Mouse (Mus musculus) limb, embryonic 15.5 days (tissue): ENCODE measurements around the gene Kcnk4. TPM values are rescaled to one million over a fixed set of nuclear protein-coding genes. Genes with fewer than 3 reads are reported as not detected.

Source experiments
- ATAC-seq: fragments of 200-750 bp; cut with Nextera tagmentation; 2 replicates; pipeline ENCODE4 v1.8.0; 2017; ENCODE audit warnings: low read depth, moderate TSS enrichment; ENCODE audit not compliant: insufficient number of reproducible peaks, low FRiP score, low TSS enrichment
- H3K27ac ChIP-seq: fragments of 300-500 bp; sonication (generic); 2 replicates; pipeline ENCODE4 v1.5.1; 2015; ENCODE audit warnings: moderate library complexity, mild to moderate bottlenecking, inconsistent platforms
- H3K27me3 ChIP-seq: fragments of 300-500 bp; sonication (generic); 2 replicates; pipeline ENCODE4 v1.6.1; 2015; ENCODE audit warnings: inconsistent platforms
- H3K36me3 ChIP-seq: fragments of 300-500 bp; sonication (generic); 2 replicates; pipeline ENCODE4 v1.6.1; 2015; ENCODE audit warnings: inconsistent platforms
- H3K4me1 ChIP-seq: fragments of 300-500 bp; sonication (generic); 2 replicates; pipeline ENCODE4 v1.6.1; 2015; ENCODE audit warnings: inconsistent platforms
- H3K4me2 ChIP-seq: fragments of 300-500 bp; sonication (generic); 2 replicates; pipeline ENCODE4 v1.6.1; 2015; ENCODE audit warnings: mild to moderate bottlenecking, inconsistent platforms
- H3K4me3 ChIP-seq: fragments of 300-500 bp; sonication (generic); 2 replicates; pipeline ENCODE4 v1.5.1; 2015; ENCODE audit warnings: mild to moderate bottlenecking, inconsistent platforms
- H3K9ac ChIP-seq: fragments of 300-500 bp; sonication (generic); 2 replicates; pipeline ENCODE4 v1.6.1; 2015; ENCODE audit warnings: inconsistent platforms
- H3K9me3 ChIP-seq: fragments of 300-500 bp; sonication (generic); 2 replicates; pipeline ENCODE4 v1.6.1; 2016; ENCODE audit warnings: inconsistent platforms
- WGBS: fragments of 180-500 bp; shearing (Covaris S2); methylation state at CpG from one replicate; pipeline ENCODE4 v1.1.7; 2015; 5-methylcytosine and 5-hydroxymethylcytosine counted together
- polyA plus RNA-seq: library from polyadenylated mRNA; unstranded; fragments of >200 nt; fragmentation: Nextera tagmentation; extraction: Ambion mirVana; gene quantifications from 2 replicates; pipeline ENCODE4 v1.2.1, GENCODE M21; 2015

The Kcnk4 gene
- polyA plus RNA-seq, 1 experiment from 2014 or later: 1.7 TPM

GRCm38 (mm10) chr19:6954046-6954445 is 19.7 kb upstream of the Kcnk4 start:
- no peak for ATAC-seq
- Histone ChIP-seq H3K36me3 (peaks cover 53% of the 10 kb centered on the region), H3K4me1 (peaks cover 22% of the 10 kb centered on the region), H3K4me3 (no peak overlapping the region), H3K27me3 (no peaks in the 10 kb centered on the region), H3K9ac (no peak overlapping the region), H3K4me2 (no peak overlapping the region), H3K27ac (no peak overlapping the region), H3K9me3 (no peaks in the 10 kb centered on the region)
- WGBS: 50% methylated on average over 9 of the region's 9 CpGs

GRCm38 (mm10) chr19:6952712-6953037 is 18.4 kb upstream of the Kcnk4 start:
- no peak overlapping the region for H3K9ac ChIP-seq
- peaks cover 42% of the 10 kb centered on the region for H3K36me3 ChIP-seq
- no peak for ATAC-seq
- peak overlapping the region; percentile 69 for H3K4me3 ChIP-seq
- peak overlapping the region; percentile 98 for H3K27ac ChIP-seq
- no peaks in the 10 kb centered on the region for H3K27me3 ChIP-seq
- WGBS: 14% methylated on average over 3 of the region's 3 CpGs
- no peaks in the 10 kb centered on the region for H3K9me3 ChIP-seq
- peak overlapping the region; percentile 90 for H3K4me2 ChIP-seq
- peaks cover 22% of the 10 kb centered on the region for H3K4me1 ChIP-seq

DNA sequence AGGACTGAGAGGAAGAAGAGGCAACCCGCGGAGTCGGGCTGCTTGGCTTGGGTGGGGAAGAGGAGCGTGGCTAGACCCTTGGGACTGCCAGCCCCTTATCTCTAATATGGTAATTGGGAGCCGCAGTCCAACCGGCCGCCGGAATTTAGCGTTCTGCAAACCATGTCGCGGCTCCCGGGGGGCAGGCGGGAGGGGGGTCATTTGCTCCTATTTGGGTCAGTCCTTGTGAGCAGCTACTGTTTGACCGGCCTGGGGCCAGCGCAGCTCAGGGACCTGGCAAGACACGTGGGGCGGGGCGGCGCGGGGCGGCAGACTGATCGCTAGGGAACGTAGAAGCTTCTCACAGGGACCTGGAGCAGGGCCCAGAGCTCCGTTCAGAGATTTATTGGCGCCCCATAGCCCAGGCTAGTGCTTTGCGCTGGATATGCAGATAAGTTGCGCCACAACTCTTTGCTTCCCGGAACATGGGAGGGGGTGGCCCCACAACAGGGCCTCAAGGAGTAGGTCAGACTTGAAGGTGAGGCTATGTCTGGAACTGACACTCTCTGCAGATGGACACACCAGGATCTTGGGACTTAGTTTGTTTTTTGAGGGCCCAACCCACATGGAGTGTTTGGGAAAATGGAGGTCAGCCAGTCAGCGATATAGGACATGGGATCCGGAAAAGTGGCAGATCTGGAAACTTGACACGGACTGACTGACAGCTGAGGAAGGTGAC is 17.8 kb upstream of the Kcnk4 start:
- WGBS: 4% methylated on average over 31 of the region's 31 CpGs
- peak overlapping the region; percentile 98 for H3K27ac ChIP-seq
- H3K4me2 ChIP-seq: peak overlapping the region; percentile 90
- peaks cover 37% of the 10 kb centered on the region for H3K36me3 ChIP-seq
- no peak for ATAC-seq
- H3K9ac ChIP-seq: peak overlapping the region; percentile 71
- peak overlapping the region; percentile 69 for H3K4me3 ChIP-seq
- H3K4me1 ChIP-seq: peaks cover 22% of the 10 kb centered on the region
- H3K27me3 ChIP-seq: no peaks in the 10 kb centered on the region
- H3K9me3 ChIP-seq: no peaks in the 10 kb centered on the region

DNA sequence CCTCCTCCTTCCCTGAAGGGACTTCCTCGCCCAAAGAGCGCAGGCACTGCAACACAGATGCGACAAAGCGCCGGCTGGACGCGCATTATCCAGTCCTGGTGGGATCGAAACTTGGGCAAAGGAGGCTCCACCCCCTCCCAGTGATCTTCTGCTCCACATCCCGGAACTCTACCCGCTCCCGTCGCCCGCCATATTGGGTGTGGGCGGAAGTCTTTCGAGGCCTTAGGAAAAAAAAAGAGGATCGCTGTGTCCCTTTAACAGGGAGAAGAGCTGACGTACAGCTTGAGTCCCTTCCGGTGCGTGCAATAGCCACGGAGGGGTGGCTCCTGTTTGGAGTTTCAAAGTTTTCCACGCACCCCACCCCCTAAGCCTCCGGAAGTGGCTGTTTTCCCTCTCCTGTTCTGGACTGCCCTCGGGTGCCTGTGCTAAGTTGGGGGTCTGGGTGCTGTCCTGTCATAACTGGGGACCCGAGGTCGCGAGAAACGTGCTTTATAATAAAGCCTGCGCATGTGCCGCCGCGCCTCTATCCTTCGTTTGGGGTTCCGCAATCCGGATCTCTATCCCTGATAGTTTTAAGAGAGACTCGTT is 17.2 kb upstream of the Kcnk4 start:
- Histone ChIP-seq H3K4me1 (peaks cover 22% of the 10 kb centered on the region), H3K27ac (peak overlapping the region; percentile 98), H3K4me2 (peak overlapping the region; percentile 90), H3K27me3 (no peaks in the 10 kb centered on the region), H3K9me3 (no peaks in the 10 kb centered on the region), H3K36me3 (peaks cover 36% of the 10 kb centered on the region), H3K9ac (peak overlapping the region; percentile 71), H3K4me3 (peak overlapping the region; percentile 69)
- WGBS: under 1% methylated on average over 35 of the region's 35 CpGs
- ATAC-seq: peak; percentile 75

- Histone ChIP-seq H3K36me3 (peaks cover 35% of the 10 kb centered on the region), H3K4me3 (peak overlapping the region; percentile 69), H3K4me2 (peak overlapping the region; percentile 90), H3K4me1 (peaks cover 22% of the 10 kb centered on the region), H3K27me3 (no peaks in the 10 kb centered on the region), H3K27ac (peak overlapping the region; percentile 98), H3K9me3 (no peaks in the 10 kb centered on the region), H3K9ac (peak overlapping the region; percentile 71)
- ATAC-seq: 0 out of 2 replicates have a peak, but pooled peaks have one; percentile 11
- WGBS: under 1% methylated on average over 28 of the region's 28 CpGs
These were observed 16.4 kb upstream of the Kcnk4 start for GRCm38 (mm10) chr19:6950613-6951153.

GRCm38 (mm10) chr19:6949951-6950350 is 15.6 kb upstream of the Kcnk4 start:
- Histone ChIP-seq H3K36me3 (peaks cover 32% of the 10 kb centered on the region), H3K27me3 (no peaks in the 10 kb centered on the region), H3K27ac (peak overlapping the region; percentile 98; the same call in 1 of the 2 replicates), H3K9ac (no peak overlapping the region), H3K4me3 (peak overlapping the region; percentile 69), H3K4me1 (peaks cover 22% of the 10 kb centered on the region), H3K9me3 (no peaks in the 10 kb centered on the region), H3K4me2 (peak overlapping the region; percentile 90)
- ATAC-seq: no peak
- WGBS: 57% methylated on average over 5 of the region's 5 CpGs

GRCm38 (mm10) chr19:6949532-6949931 is 15.2 kb upstream of the Kcnk4 start:
- peaks cover 28% of the 10 kb centered on the region for H3K36me3 ChIP-seq
- H3K4me2 ChIP-seq: no peak overlapping the region
- no peaks in the 10 kb centered on the region for H3K9me3 ChIP-seq
- WGBS: 86% methylated on average over 5 of the region's 5 CpGs
- no peak overlapping the region for H3K9ac ChIP-seq
- no peak overlapping the region for H3K27ac ChIP-seq
- H3K27me3 ChIP-seq: no peaks in the 10 kb centered on the region
- no peak for ATAC-seq
- peaks cover 22% of the 10 kb centered on the region for H3K4me1 ChIP-seq
- H3K4me3 ChIP-seq: no peak overlapping the region

- Histone ChIP-seq H3K27ac (peak overlapping the region; percentile 33; the same call in 1 of the 2 replicates), H3K9ac (no peak overlapping the region), H3K4me3 (no peak overlapping the region), H3K9me3 (no peaks in the 10 kb centered on the region), H3K4me1 (peaks cover 22% of the 10 kb centered on the region), H3K4me2 (no peak overlapping the region), H3K36me3 (peaks cover 20% of the 10 kb centered on the region), H3K27me3 (no peaks in the 10 kb centered on the region)
- no peak for ATAC-seq
- WGBS: 74% methylated on average over 4 of the region's 4 CpGs
These were observed 13.9 kb upstream of the Kcnk4 start for GRCm38 (mm10) chr19:6948186-6948585.

DNA sequence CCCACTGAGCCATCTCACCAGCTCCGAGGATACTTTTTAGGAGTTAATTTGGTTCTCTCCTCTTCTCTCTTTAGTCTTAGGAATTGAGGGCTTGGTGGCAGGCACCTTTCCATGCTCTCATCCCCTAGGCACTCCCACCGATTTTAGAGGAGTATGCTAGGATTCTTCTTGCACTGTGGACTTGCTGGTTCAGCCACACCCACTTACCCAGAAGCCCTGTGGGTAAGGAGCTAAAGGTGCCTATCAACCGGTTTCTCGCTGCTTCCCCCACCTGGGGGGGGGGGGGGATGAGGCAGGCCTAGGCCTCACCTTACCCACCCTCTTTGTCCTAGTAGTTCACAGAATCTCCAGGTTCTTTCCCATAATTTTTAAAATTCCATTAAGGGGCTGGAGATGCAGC is 13.4 kb upstream of the Kcnk4 start:
- peaks cover 22% of the 10 kb centered on the region for H3K4me1 ChIP-seq
- no peaks in the 10 kb centered on the region for H3K27me3 ChIP-seq
- peaks cover 20% of the 10 kb centered on the region; the same call in 1 of the 2 replicates for H3K36me3 ChIP-seq
- no peak overlapping the region for H3K4me2 ChIP-seq
- 33% methylated on average over 4 of the region's 4 CpGs for WGBS
- no peaks in the 10 kb centered on the region for H3K9me3 ChIP-seq
- no peak overlapping the region for H3K27ac ChIP-seq
- H3K9ac ChIP-seq: no peak overlapping the region
- no peak for ATAC-seq
- H3K4me3 ChIP-seq: no peak overlapping the region

GRCm38 (mm10) chr19:6943709-6944108 is 9.4 kb upstream of the Kcnk4 start:
- H3K4me3 ChIP-seq: no peak overlapping the region
- WGBS: 87% methylated on average over 6 of the region's 6 CpGs

DNA sequence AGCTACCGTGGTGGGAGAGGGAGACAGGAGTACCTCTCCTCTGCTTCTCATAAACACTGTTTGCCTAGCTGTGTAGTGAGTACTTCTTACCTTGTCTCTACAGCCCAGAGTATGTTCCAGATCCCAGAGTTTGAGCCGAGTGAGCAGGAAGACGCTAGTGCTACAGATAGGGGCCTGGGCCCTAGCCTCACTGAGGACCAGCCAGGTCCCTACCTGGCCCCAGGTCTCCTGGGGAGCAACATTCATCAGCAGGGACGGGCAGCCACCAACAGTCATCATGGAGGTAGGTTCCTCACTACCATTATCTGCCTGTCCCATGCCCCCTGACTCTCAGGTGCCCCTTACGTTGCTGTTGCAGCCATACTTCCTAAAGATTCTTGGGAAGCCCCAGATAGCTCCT is 8.4 kb upstream of the Kcnk4 start:
- H3K27me3 ChIP-seq: no peaks in the 10 kb centered on the region
- peaks cover 17% of the 10 kb centered on the region; the same call in 1 of the 2 replicates for H3K36me3 ChIP-seq
- H3K4me1 ChIP-seq: peaks cover 26% of the 10 kb centered on the region
- H3K9ac ChIP-seq: peak overlapping the region; percentile 97
- ATAC-seq: no peak
- 29% methylated on average over 5 of the region's 5 CpGs for WGBS
- no peaks in the 10 kb centered on the region for H3K9me3 ChIP-seq
- H3K27ac ChIP-seq: peak overlapping the region; percentile 97
- H3K4me2 ChIP-seq: peak overlapping the region; percentile 96
- H3K4me3 ChIP-seq: peak overlapping the region; percentile 91

More at GRCm38 (mm10) chr19:6943709-6944108, 9.4 kb upstream of the Kcnk4 start:
- Histone ChIP-seq H3K4me1 (peaks cover 26% of the 10 kb centered on the region), H3K9ac (no peak overlapping the region), H3K4me2 (no peak overlapping the region), H3K36me3 (peaks cover 20% of the 10 kb centered on the region; the same call in 1 of the 2 replicates), H3K9me3 (no peaks in the 10 kb centered on the region), H3K27me3 (no peaks in the 10 kb centered on the region), H3K27ac (no peak overlapping the region)
- no peak for ATAC-seq

GRCm38 (mm10) chr19:6942249-6942691 is 8.0 kb upstream of the Kcnk4 start, which contains the start of gene Gpr137:
TSS of gene Gpr137 (minus strand) at chr19:6942480.
- Histone ChIP-seq H3K9ac (peak within 1 kb of the TSS; percentile 97), H3K27ac (peak within 1 kb of the TSS; percentile 97), H3K4me2 (peak within 1 kb of the TSS; percentile 96), H3K4me3 (peak within 1 kb of the TSS; percentile 91), H3K27me3 (no peaks in the 10 kb centered on the region), H3K4me1 (peaks cover 26% of the 10 kb centered on the region), H3K36me3 (peaks cover 17% of the 10 kb centered on the region; the same call in 1 of the 2 replicates), H3K9me3 (no peaks in the 10 kb centered on the region)
- WGBS: under 1% methylated on average over 27 of the region's 27 CpGs
- ATAC-seq: peak; percentile 85
